Mouse (Mus musculus) midbrain, embryonic 13.5 days (tissue): ENCODE data around the gene Grik2. TPM values are rescaled to one million over a fixed set of nuclear protein-coding genes. Genes with fewer than 3 reads are reported as not detected.

Experiments used
- ATAC-seq: fragments of 200-750 bp; cut with Nextera tagmentation; 2 replicates; pipeline ENCODE4 v1.8.0; 2017; ENCODE audit warnings: mild to moderate bottlenecking, moderate TSS enrichment, moderate library complexity
- H3K27ac ChIP-seq: fragments of 300-500 bp; sonication (generic); 2 replicates; pipeline ENCODE4 v1.5.1; 2015; ENCODE audit warnings: inconsistent platforms, mild to moderate bottlenecking, moderate library complexity
- H3K27me3 ChIP-seq: fragments of 300-500 bp; sonication (generic); 2 replicates; pipeline ENCODE4 v1.6.1; 2015; ENCODE audit warnings: mild to moderate bottlenecking, inconsistent platforms
- H3K36me3 ChIP-seq: fragments of 300-500 bp; sonication (generic); 2 replicates; pipeline ENCODE4 v1.6.1; 2015; ENCODE audit warnings: mild to moderate bottlenecking, inconsistent platforms
- H3K4me1 ChIP-seq: fragments of 300-500 bp; sonication (generic); replicated peaks from 2 replicates; pipeline ENCODE4 v1.6.1; 2015; ENCODE audit warnings: inconsistent platforms
- H3K4me2 ChIP-seq: fragments of 300-500 bp; sonication (generic); replicated peaks from 2 replicates; pipeline ENCODE4 v1.6.1; 2015; ENCODE audit warnings: moderate library complexity, mild to moderate bottlenecking, inconsistent platforms
- H3K4me3 ChIP-seq: fragments of 300-500 bp; sonication (generic); replicated peaks from 2 replicates; pipeline ENCODE4 v1.5.1; 2015; ENCODE audit warnings: mild to moderate bottlenecking, inconsistent platforms
- H3K9ac ChIP-seq: fragments of 300-500 bp; sonication (generic); replicated peaks from 2 replicates; pipeline ENCODE4 v1.6.1; 2015; ENCODE audit warnings: mild to moderate bottlenecking, inconsistent platforms
- H3K9me3 ChIP-seq: fragments of 300-500 bp; sonication (generic); 2 replicates; pipeline ENCODE4 v1.6.1; 2016; ENCODE audit warnings: mild to moderate bottlenecking, inconsistent platforms
- WGBS: fragments of 180-500 bp; shearing (Covaris S2); methylation state at CpG from one replicate; pipeline ENCODE4 v1.1.7; 2015; 5-methylcytosine and 5-hydroxymethylcytosine counted together
- polyA plus RNA-seq: library from polyadenylated mRNA; unstranded; fragments of >200 nt; fragmentation: Nextera tagmentation; extraction: Ambion mirVana; gene quantifications from 2 replicates; pipeline ENCODE4 v1.2.1, GENCODE M21; 2015

Grik2 gene
- polyA plus RNA-seq, 1 experiment from 2014 or later: 31.2 TPM

DNA sequence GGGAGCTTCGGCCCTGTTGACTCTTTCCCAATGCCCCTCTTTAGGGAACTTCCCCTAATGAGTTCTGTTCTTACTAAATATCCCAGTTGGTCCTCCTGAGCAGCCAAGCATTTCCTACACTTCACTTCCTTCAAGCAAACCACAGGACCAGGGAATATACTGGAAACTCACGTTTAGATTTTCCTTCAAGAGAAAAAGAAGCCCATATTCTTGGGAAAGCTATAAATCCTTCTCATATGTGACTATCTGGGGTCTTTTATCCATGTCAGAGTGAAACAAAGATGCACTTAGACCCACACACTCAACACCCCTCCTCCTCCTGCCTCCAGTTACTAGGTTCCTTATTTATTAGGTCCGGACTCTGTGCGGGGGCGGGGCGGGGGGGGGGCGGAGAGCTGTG is 6.5 kb downstream of the Grik2 start:
- WGBS: 4% methylated on average over 7 of the region's 7 CpGs
- no peak for ATAC-seq
- no peaks in the 10 kb centered on the region for H3K27me3 ChIP-seq
- no peaks in the 10 kb centered on the region for H3K9me3 ChIP-seq
- H3K36me3 ChIP-seq: no peaks in the 10 kb centered on the region
- H3K9ac ChIP-seq: peak overlapping the region; percentile 82
- peak overlapping the region; percentile 79 for H3K4me2 ChIP-seq
- H3K27ac ChIP-seq: peak overlapping the region; percentile 93
- peak overlapping the region; percentile 65 for H3K4me3 ChIP-seq
- peaks cover 52% of the 10 kb centered on the region for H3K4me1 ChIP-seq

DNA sequence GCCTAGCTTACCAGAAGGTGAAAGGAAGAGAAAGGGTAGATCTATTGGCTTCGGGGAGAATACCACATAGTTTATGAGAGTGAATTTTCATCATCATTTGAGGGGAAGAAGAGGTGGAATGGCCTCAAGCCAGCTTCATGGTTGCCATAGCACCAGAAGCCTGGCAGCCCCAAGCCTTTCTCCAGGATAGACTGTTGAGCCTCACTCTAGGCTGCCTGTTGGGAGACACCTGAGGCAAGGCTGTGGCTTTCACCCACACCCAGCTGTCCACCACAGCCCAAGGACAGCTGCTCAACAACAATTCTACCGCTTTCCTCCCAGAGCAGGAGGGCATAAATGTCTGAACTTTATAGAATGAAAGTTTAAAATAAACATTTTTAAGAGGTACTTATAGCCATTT is 8.1 kb downstream of the Grik2 start:
- no peak overlapping the region for H3K27ac ChIP-seq
- no peaks in the 10 kb centered on the region for H3K27me3 ChIP-seq
- WGBS: 81% methylated on average over 2 of the region's 2 CpGs
- peaks cover 49% of the 10 kb centered on the region for H3K4me1 ChIP-seq
- H3K9ac ChIP-seq: no peak overlapping the region
- H3K4me2 ChIP-seq: peak overlapping the region; percentile 79
- H3K9me3 ChIP-seq: no peaks in the 10 kb centered on the region
- no peak for ATAC-seq
- 0 out of 2 replicates have a peak overlapping the region, but pooled peaks have one; percentile 6 for H3K4me3 ChIP-seq
- no peaks in the 10 kb centered on the region for H3K36me3 ChIP-seq

DNA sequence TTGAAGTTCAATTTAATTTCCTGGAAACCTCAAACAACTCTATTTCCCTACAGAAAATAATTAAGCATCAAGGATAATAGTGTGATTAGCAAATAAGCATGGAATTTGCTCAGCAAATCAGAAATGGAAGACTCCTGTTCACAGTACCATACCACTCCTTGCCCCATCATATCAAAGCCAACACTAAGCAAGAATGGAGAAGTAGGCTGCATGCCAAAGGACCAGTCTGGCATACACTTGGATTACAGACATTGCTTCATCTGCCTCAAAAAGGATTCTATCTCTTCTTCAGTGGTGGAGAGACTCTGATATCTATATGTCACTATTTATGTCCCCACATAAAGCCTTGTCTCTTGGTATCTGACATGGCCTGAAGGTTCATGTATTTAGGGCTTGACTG is 19.7 kb downstream of the Grik2 start:
- 0 out of 2 replicates have a peak, but pooled peaks cover 8% of the 10 kb centered on the region for H3K36me3 ChIP-seq
- no peak for ATAC-seq

DNA sequence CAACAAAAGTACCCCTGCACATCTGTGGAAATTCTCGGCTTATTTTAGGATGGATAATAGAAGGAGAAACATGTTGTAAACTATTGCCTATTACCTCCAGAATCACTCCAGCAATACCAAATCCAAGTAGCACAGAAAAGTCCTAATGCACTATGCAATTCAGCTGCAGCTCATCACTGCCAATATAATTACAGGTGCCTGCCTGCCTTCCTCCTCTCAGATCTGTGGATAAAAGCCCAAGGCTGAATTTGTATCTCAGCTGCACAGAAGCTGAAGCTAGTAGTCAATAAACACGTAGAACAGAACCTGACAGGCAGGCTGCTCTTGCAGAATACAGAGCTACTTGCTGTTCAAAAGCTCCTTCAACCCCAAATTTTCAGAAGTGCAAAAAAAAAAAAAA is 21.0 kb downstream of the Grik2 start:
- H3K4me1 ChIP-seq: peaks cover 15% of the 10 kb centered on the region; the same call in 1 of the 2 replicates
- 57% methylated on average over 2 of the region's 2 CpGs for WGBS
- H3K4me2 ChIP-seq: no peak overlapping the region
- no peak overlapping the region for H3K4me3 ChIP-seq
- H3K27me3 ChIP-seq: no peaks in the 10 kb centered on the region
- H3K9me3 ChIP-seq: no peaks in the 10 kb centered on the region
- no peak for ATAC-seq
- 0 out of 2 replicates have a peak, but pooled peaks cover 8% of the 10 kb centered on the region for H3K36me3 ChIP-seq
- H3K27ac ChIP-seq: no peak overlapping the region
- H3K9ac ChIP-seq: no peak overlapping the region

More for the DNA sequence above, 19.7 kb downstream of the Grik2 start:
- Histone ChIP-seq H3K4me3 (no peak overlapping the region), H3K4me2 (no peak overlapping the region), H3K27ac (no peak overlapping the region), H3K4me1 (peaks cover 15% of the 10 kb centered on the region; the same call in 1 of the 2 replicates), H3K27me3 (no peaks in the 10 kb centered on the region), H3K9ac (no peak overlapping the region), H3K9me3 (no peaks in the 10 kb centered on the region)

DNA sequence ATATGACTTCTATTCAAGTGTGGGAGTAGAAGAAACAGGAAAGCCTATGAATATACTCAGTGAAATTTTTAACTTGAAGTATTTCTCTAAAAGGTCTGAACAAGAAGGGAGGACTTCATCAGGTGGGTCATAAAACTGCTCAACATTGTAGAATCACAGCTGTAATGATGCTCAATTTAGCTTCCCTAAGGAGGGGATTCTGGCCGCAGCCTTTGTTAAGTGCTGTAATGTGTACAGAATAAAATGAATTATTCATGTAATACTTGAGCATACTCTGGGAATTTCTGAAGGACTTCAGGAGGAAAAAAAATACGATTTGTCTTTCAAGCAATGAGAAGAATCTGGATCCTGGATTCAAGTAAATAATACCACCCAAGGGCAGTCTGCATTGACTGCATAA is 26.0 kb downstream of the Grik2 start:
- no peak overlapping the region for H3K9ac ChIP-seq
- H3K9me3 ChIP-seq: no peaks in the 10 kb centered on the region
- H3K4me1 ChIP-seq: 0 out of 2 replicates have a peak, but pooled peaks cover 4% of the 10 kb centered on the region
- no peaks in the 10 kb centered on the region for H3K27me3 ChIP-seq
- peak; percentile 30; the same call in 1 of the 2 replicates for ATAC-seq
- 0 out of 2 replicates have a peak, but pooled peaks cover 3% of the 10 kb centered on the region for H3K36me3 ChIP-seq
- H3K27ac ChIP-seq: no peak overlapping the region; the same call in 1 of the 2 replicates
- no peak overlapping the region for H3K4me2 ChIP-seq
- H3K4me3 ChIP-seq: no peak overlapping the region
- 20% methylated on average over 2 of the region's 2 CpGs for WGBS

DNA sequence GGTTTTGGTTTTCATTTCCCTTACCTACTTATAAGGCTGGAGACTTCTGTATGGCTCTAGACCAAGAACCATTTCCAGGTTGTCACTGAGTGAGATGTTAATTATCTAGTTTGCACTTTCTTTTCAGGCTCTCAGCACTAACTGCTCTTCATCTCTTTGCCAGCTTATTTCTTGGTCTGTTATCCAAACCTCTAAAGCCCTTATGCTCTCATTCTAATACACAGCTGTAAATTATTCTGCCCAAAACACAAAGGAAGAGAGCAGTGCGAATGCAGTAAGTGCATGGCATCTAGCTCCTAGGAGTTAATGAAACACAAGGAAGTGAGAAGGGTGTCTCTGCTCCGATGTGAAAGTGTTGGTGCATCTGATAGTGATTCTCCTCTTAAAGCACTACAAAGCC is 36.8 kb downstream of the Grik2 start:
- H3K4me3 ChIP-seq: no peak overlapping the region
- H3K36me3 ChIP-seq: no peaks in the 10 kb centered on the region
- 70% methylated on average over 2 of the region's 2 CpGs for WGBS
- ATAC-seq: no peak
- no peak overlapping the region for H3K27ac ChIP-seq
- H3K4me1 ChIP-seq: no peaks in the 10 kb centered on the region
- H3K9ac ChIP-seq: no peak overlapping the region
- H3K9me3 ChIP-seq: no peaks in the 10 kb centered on the region
- H3K27me3 ChIP-seq: no peaks in the 10 kb centered on the region
- H3K4me2 ChIP-seq: no peak overlapping the region

DNA sequence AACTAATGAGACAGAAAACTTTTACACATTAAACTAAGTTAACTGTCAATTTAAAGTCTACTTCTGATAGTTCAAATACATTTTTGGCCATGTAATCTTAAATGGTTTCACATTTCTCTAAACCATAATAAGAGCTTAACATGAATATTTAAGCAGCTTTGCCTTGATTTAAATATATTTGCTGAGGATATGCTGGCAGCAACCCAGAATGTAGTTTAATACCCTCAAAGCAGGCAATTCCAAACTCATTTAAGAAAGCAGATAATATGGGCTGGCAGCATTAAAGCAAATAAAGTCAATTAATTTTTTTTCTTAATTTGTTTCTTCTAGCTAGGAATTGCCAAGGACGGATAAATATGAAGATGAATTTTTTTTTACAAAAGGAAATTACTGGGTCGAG is 56.7 kb downstream of the Grik2 start:
- ATAC-seq: no peak
- H3K9me3 ChIP-seq: no peaks in the 10 kb centered on the region
- no peak overlapping the region for H3K9ac ChIP-seq
- no peaks in the 10 kb centered on the region for H3K27me3 ChIP-seq
- WGBS: 69% methylated on average over 2 of the region's 2 CpGs
- no peak overlapping the region for H3K27ac ChIP-seq
- peaks cover 9% of the 10 kb centered on the region for H3K4me1 ChIP-seq
- no peak overlapping the region for H3K4me2 ChIP-seq
- no peaks in the 10 kb centered on the region for H3K36me3 ChIP-seq
- no peak overlapping the region for H3K4me3 ChIP-seq

DNA sequence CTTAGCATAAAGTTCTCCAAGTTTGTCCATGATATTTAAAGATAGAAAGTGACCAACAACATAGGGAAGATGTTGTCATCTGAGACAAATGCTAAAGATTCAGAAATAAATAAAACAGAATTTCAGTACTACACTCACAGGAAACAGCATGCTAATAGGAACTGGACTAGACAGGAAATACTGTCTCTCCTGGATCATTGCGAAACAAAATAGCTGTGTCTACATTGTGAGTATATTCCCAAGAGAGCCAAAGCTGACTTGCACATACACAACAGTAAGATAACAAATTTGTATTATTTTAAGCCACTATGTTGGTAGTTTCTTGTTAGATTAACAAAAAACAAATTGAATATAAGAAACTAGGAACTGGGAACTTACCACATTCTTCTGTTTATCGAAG is 64.9 kb downstream of the Grik2 start:
- ATAC-seq: no peak
- Histone ChIP-seq H3K9ac (no peak overlapping the region), H3K4me3 (no peak overlapping the region), H3K9me3 (no peaks in the 10 kb centered on the region), H3K4me1 (no peaks in the 10 kb centered on the region), H3K4me2 (no peak overlapping the region), H3K27ac (no peak overlapping the region), H3K36me3 (no peaks in the 10 kb centered on the region), H3K27me3 (no peaks in the 10 kb centered on the region)
- 91% methylated on average over 2 of the region's 2 CpGs for WGBS

DNA sequence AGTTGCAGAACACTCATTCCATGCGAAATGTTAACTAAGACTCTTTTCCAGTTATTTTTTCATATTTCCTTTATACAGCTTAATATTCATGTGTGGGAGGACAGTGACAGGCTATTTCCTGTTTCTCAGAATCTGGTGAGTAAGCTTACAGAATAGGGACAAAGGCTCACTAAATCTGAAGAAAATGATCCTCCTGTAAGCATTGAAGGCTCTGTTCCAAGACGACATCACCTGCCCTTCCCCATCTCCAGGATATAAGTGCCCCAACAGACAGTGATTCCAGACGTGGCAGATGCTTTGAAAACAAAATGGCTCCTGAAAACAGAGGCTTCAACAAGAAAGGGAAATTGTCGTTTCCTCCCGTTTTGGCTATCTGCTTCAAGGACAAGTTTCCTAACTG is 71.7 kb downstream of the Grik2 start:
- H3K4me2 ChIP-seq: no peak overlapping the region
- ATAC-seq: no peak
- WGBS: 72% methylated on average over 5 of the region's 5 CpGs
- no peaks in the 10 kb centered on the region for H3K4me1 ChIP-seq
- H3K9ac ChIP-seq: no peak overlapping the region
- H3K4me3 ChIP-seq: no peak overlapping the region
- no peaks in the 10 kb centered on the region for H3K36me3 ChIP-seq
- no peaks in the 10 kb centered on the region for H3K27me3 ChIP-seq
- H3K9me3 ChIP-seq: no peaks in the 10 kb centered on the region
- no peak overlapping the region for H3K27ac ChIP-seq

DNA sequence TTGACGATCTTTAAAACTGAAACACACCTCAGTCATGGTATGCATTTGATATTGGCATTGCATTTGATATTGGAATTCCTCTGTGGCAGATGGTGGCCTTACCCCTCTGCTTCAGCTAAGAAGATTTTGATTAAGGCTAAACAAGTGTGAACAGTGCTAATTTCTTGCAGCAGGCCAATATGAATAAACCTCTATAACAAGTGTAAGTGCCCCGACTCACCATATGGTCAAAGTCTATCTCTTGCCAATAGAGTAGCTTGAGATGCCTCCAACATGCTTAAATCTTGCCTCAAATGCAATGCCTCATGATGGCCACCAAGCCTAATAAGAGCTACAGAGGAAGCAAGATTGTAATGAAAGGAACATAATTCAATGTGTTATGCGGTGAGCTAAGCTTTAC is 78.8 kb downstream of the Grik2 start:
- no peak overlapping the region for H3K27ac ChIP-seq
- H3K4me2 ChIP-seq: no peak overlapping the region
- no peak overlapping the region for H3K9ac ChIP-seq
- no peak for ATAC-seq
- no peaks in the 10 kb centered on the region for H3K36me3 ChIP-seq
- H3K4me1 ChIP-seq: no peaks in the 10 kb centered on the region
- 91% methylated on average over 3 of the region's 3 CpGs for WGBS
- no peaks in the 10 kb centered on the region for H3K27me3 ChIP-seq
- H3K4me3 ChIP-seq: no peak overlapping the region
- H3K9me3 ChIP-seq: no peaks in the 10 kb centered on the region

DNA sequence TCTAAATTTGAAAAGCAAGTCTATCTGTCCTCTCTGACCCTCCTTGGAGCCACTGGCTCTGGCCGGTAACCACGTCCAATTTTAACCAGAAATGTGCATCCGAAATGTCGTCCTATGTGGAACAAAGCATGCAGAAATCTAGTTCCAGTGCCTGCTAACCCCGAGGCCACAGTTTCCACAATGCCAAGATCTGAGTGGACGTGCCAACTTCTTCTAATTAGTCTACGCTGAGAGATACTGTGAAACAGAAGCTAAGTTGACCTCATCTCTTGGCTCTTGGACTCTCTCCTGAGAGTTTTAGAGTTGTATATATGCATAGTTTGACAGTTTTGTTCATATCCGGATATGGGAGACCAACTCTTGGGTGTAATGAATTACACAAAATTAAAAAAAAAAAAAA is 84.1 kb downstream of the Grik2 start:
- no peak overlapping the region for H3K4me2 ChIP-seq
- H3K27me3 ChIP-seq: no peaks in the 10 kb centered on the region
- no peaks in the 10 kb centered on the region for H3K36me3 ChIP-seq
- no peak overlapping the region for H3K4me3 ChIP-seq
- no peak for ATAC-seq
- H3K9ac ChIP-seq: no peak overlapping the region
- no peaks in the 10 kb centered on the region for H3K9me3 ChIP-seq
- no peaks in the 10 kb centered on the region for H3K4me1 ChIP-seq
- WGBS: 94% methylated on average over 8 of the region's 8 CpGs
- no peak overlapping the region for H3K27ac ChIP-seq

DNA sequence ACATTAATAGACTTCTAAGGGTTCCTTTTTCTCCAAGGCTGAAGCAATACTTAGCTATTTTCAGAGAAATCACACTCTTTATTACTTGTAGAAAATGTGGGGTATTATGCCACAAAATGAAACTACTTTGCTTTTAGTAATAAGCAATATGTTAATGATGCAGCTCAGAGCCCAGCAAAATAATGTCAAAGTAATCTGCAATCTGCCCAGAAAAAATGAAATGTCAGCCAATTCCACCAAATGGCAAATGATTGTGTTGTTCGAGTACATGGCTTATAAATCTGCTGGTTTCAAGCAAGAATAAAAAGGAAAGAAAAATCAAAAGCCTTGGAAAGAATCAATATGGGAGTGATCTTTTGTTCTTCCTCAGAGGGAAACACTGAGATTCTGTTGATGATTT is 136.2 kb downstream of the Grik2 start:
- Histone ChIP-seq H3K9ac (no peak overlapping the region), H3K4me3 (no peak overlapping the region), H3K9me3 (no peaks in the 10 kb centered on the region), H3K36me3 (no peaks in the 10 kb centered on the region), H3K4me2 (no peak overlapping the region), H3K27me3 (no peaks in the 10 kb centered on the region), H3K4me1 (no peaks in the 10 kb centered on the region), H3K27ac (peak overlapping the region; percentile 35; the same call in 1 of the 2 replicates)
- WGBS: 65% methylated on average over 1 of the region's 1 CpGs
- ATAC-seq: no peak

DNA sequence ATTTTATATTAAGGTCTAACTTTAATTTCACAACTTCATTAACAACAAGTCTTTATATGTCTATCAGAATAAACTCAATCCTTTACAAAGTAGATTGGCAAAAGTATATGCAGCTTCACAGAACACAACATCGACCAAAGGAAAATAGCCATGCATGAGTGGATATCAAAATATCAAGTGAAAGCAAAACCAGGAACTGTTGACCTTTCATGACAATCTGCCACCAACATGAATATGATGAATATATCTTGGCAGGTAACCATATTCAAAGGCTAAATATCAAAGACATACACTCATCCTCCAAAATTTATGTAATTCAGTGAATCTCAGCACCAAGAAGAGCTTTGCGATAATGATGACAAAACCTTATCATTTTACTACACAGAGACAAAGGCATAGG is 141.4 kb downstream of the Grik2 start:
- Histone ChIP-seq H3K9ac (no peak overlapping the region), H3K9me3 (no peaks in the 10 kb centered on the region), H3K27me3 (no peaks in the 10 kb centered on the region), H3K4me2 (no peak overlapping the region), H3K4me1 (no peaks in the 10 kb centered on the region), H3K27ac (no peak overlapping the region), H3K4me3 (no peak overlapping the region), H3K36me3 (no peaks in the 10 kb centered on the region)
- ATAC-seq: no peak
- 85% methylated on average over 2 of the region's 2 CpGs for WGBS
